Mouse (Mus musculus) liver, adult 2 months (tissue): Measurements from ENCODE around the gene Aldh5a1.

Experiments used
- CTCF ChIP-seq: fragments of 200-500 bp; IDR thresholded peaks from 2 replicates; pipeline ENCODE4 v1.5.1; 2011; ENCODE audit warnings: low read depth, low read length, control low read depth
- POLR2A ChIP-seq: fragments of 200-500 bp; IDR thresholded peaks from 2 replicates; pipeline ENCODE4 v1.6.1; 2011; ENCODE audit warnings: low read length, control low read depth; ENCODE audit not compliant: insufficient read depth; ENCODE audit errors: extremely low read depth

DNA sequence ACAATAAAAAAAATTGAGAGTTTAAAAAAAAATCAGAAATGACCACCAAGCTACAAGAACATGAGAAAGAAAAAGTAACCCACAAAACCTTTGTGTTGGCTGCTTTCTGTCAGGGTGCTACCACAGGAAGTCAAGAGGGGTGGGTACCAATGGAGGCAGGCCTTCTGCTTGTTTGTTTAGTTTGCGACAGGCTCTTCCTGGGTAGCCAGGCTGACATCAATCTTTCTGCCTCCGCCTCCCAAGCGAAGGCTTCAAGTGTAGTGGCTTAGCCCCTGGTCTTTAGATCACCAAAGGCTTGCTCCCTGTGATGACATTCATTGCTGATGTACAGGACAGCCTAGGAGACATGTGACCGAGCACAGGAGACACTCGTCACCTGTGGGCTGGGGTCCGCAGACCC lies 16.2 kb downstream of the Aldh5a1 start:
- TF ChIP-seq CTCF (no peak), POLR2A (no peak)
